Mouse (Mus musculus): ENCODE data around the gene Cabin1.
A peak's percentile ranks its signal among the peaks of the same experiment; 100 is the strongest.

Cabin1 gene

GRCm38 (mm10) chr10:75634610-75635009 lies 129.5 kb downstream of the Cabin1 start:
- no peak for DNase-seq

- no peak for DNase-seq
Observed at GRCm38 (mm10) chr10:75633576-75634139, 130.5 kb downstream of the Cabin1 start.

GRCm38 (mm10) chr10:75633048-75633447 lies 131.1 kb downstream of the Cabin1 start:
- no peak for DNase-seq

DNA sequence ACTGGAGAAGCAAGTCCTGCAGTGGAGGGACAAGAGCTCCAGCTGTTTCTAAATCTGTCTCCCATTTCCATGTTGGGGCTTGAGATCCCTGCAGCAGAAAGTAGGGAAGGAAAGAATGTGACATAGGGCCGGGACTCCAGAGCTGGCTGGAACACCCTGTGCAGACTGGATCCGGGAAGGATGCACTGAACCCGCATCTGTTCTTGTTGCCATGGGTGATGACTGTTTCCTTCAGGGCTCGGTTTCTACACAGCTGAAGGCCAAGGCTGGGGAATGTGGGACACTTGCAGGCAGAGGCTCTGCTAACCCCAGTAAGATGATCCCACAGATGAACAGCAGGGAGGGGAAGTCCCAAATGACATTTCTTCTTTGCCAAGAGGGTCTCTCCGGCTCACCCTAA lies 131.5 kb downstream of the Cabin1 start:
- DNase-seq, result peak; percentile 15 to 36

DNA sequence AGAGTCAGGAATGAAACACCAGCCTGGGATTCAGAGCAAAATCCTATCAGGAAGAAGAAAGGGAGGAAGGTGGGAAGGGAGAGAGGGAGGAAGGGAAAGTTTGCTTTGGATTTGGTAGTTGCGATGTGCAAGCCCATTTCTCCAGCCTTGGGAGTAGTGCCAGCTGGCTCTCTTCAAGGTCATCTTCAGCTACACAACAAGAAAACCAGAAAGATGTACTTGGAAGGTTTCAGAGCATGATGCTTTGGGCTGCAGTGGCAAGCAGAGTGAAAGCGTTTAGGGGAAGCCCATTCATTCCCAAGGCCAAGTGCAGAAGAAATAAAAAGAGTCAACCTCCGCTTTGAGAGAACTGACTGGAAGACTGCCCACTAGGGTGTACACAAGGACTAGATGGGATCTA lies 136.7 kb downstream of the Cabin1 start:
- peak in 1 of 2 experiments; percentile 5 for DNase-seq

GRCm38 (mm10) chr10:75626991-75627390 lies 137.2 kb downstream of the Cabin1 start:
- DNase-seq, result peak; percentile 32 to 58

- peak in 1 of 2 experiments; percentile 2 for DNase-seq
Observed at GRCm38 (mm10) chr10:75625920-75626319, 138.2 kb downstream of the Cabin1 start.

DNA sequence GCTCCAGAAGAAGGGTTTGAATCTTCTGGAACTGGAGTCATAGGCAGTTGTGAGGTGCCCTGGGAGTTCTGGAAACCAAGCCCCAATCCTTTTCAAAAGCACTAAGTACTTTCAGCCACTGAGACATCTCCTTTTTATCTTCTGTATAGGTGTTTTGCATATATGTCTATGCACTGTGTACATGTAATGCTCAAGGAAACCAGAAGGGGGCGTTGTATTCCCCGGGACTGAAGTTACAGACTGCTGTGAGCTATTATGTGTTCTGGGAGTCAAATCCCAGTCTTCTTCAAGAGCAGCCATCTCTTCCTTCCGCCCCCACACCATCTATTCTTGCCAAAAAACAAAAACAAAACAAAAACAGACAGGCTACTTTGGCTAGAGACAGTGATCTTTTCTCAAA lies 143.3 kb downstream of the Cabin1 start:
- no peak for DNase-seq

DNA sequence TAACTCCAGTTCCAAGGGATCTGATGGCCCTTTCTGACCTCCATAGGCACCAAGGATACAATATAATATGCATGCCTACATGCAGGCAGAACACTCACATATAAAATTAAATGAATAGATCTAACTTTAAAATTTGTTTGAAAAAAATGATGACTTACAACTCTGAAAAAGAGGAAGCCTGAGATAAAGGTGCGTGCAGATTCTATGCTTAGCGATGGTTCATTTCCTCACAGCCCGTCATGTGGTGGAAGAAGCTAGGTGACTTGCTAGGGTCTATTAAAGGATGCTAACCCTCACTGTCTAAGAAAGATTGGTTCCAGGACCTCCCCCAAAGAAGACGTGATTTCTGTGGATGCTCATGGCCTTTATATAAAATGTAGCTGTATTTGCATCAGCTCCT lies 148.1 kb downstream of the Cabin1 start:
- no peak for DNase-seq

DNA sequence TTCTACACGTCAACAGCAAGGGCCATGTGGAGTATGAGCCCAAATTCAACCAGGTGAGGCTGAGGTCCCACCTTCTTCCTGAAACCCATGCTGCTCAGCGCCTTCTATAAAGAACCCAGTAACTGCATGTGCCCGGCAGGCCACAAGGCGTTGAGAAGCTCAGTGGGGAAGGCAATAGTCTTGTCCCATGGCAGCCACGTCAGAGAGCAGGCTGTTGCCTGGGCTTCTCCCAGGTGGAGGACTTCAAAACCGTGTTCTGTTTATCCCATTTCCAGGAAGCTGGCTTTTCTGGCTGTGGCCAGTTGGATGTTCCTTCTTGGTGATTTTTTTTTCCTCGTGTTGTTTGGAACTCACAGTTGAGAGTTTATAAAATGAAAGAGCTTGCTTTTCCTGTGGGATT lies 153.7 kb downstream of the Cabin1 start:
- no peak for DNase-seq

- no peak for DNase-seq
Observed at GRCm38 (mm10) chr10:75608975-75609374, 155.2 kb downstream of the Cabin1 start.

DNA sequence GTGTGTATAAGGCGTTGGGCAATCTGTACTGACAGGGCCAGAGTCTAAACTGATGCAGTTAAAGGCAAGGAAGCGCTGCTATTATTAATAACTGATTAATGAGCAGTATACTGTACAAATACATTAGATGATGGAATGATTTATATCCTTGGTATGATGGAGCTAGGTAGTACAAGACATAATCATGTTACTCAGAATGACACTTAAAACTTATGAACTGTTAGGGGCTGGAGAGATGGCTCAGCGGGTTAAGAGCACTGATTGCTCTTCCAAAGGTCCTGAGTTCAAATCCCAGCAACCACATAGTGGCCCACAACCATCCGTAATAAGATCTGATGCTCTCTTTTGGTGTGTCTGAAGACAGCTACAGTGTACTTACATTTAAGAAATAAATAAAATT lies 156.9 kb downstream of the Cabin1 start:
- no peak for DNase-seq

DNA sequence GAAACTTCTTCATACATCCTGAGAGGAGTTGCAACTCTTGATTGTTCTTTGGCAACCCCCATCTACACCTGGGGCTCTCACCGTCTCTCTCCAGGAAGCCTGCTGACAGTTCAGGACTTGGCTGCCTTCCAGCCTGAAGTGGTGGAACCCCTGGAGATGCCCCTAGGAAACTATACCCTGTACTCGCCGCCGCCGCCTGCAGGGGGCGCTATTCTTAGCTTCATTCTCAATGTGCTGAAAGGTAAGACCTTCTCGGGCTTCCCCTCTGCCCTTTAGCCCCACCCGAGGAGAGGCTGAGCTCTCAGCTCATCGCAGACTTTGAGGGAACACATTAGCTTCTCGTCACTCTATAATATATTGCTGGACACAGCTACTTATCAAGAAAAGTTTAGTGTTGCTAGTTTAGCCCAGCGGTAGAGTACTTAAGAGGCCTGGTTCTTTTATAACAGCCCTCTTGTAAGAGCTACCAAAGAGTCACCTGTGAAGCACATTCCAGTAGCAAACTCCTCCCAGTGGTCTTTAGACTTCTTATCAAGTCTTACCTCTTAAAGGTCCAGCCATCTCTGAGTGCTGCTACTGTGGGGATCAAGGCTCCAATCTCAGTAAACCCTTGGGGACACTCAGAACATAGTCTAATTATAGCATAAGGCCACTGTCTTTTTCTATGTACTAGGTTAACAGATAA lies 158.8 kb downstream of the Cabin1 start:
- no peak for DNase-seq

- no peak for DNase-seq
Observed at GRCm38 (mm10) chr10:75600189-75600730, 163.9 kb downstream of the Cabin1 start.

Measured in lung, adult 18-20 months (tissue).